Mouse (Mus musculus) hindbrain, embryonic 11.5 days (tissue): ENCODE results near the gene Acvr2a. TPM values are rescaled to one million over a fixed set of nuclear protein-coding genes. Genes with fewer than 3 reads are reported as not detected.

Experiments used
- ATAC-seq: fragments of 200-750 bp; cut with Nextera tagmentation; 2 replicates; pipeline ENCODE4 v1.8.0; 2017; ENCODE audit warnings: mild to moderate bottlenecking, moderate TSS enrichment, moderate library complexity; ENCODE audit not compliant: low FRiP score
- DNase-seq: peaks from one replicate; pipeline ENCODE4 v3.0.0-alpha.2; 2015; ENCODE audit warnings: low spot score
- H3K27ac ChIP-seq: fragments of 300-500 bp; sonication (generic); 2 replicates; pipeline ENCODE4 v1.5.1; 2014; ENCODE audit warnings: mild to moderate bottlenecking, low read depth, low read length
- H3K27me3 ChIP-seq: fragments of 300-500 bp; sonication (generic); 2 replicates; pipeline ENCODE4 v1.6.1; 2014; ENCODE audit warnings: mild to moderate bottlenecking, low read length, moderate library complexity, mixed read lengths; ENCODE audit not compliant: control insufficient read depth, insufficient read depth
- H3K36me3 ChIP-seq: fragments of 300-500 bp; sonication (generic); 2 replicates; pipeline ENCODE4 v1.6.1; 2014; ENCODE audit warnings: mild to moderate bottlenecking, low read length, moderate library complexity, mixed read lengths; ENCODE audit not compliant: control insufficient read depth, insufficient read depth
- H3K4me1 ChIP-seq: fragments of 300-500 bp; sonication (generic); replicated peaks from 2 replicates; pipeline ENCODE4 v1.6.1; 2014; ENCODE audit warnings: low read length, mixed read lengths; ENCODE audit not compliant: control insufficient read depth, insufficient read depth
- H3K4me2 ChIP-seq: fragments of 300-500 bp; sonication (generic); replicated peaks from 2 replicates; pipeline ENCODE4 v1.6.1; 2014; ENCODE audit warnings: mild to moderate bottlenecking, low read depth, low read length
- H3K4me3 ChIP-seq: fragments of 300-500 bp; sonication (generic); 2 replicates; pipeline ENCODE4 v1.5.1; 2014; ENCODE audit warnings: low read depth, low read length
- H3K9ac ChIP-seq: fragments of 300-500 bp; sonication (generic); 2 replicates; pipeline ENCODE4 v1.6.1; 2014; ENCODE audit warnings: low read depth, low read length
- H3K9me3 ChIP-seq: fragments of 300-500 bp; sonication (generic); 2 replicates; pipeline ENCODE4 v1.6.1; 2016; ENCODE audit warnings: low read length; ENCODE audit not compliant: control insufficient read depth
- WGBS: fragments of 180-500 bp; shearing (Covaris S2); extraction: QIAGEN DNeasy Blood & Tissue Kit; methylation state at CpG from one replicate; pipeline ENCODE4 v1.1.7; 2014; 5-methylcytosine and 5-hydroxymethylcytosine counted together
- polyA plus RNA-seq: library from polyadenylated mRNA; unstranded; fragments of >200 nt; fragmentation: Nextera tagmentation; extraction: Ambion mirVana; gene quantifications from 2 replicates; pipeline ENCODE4 v1.2.1, GENCODE M21; 2014

Acvr2a gene
- polyA plus RNA-seq: 42.8 and 47.5 TPM in 2 replicates

DNA sequence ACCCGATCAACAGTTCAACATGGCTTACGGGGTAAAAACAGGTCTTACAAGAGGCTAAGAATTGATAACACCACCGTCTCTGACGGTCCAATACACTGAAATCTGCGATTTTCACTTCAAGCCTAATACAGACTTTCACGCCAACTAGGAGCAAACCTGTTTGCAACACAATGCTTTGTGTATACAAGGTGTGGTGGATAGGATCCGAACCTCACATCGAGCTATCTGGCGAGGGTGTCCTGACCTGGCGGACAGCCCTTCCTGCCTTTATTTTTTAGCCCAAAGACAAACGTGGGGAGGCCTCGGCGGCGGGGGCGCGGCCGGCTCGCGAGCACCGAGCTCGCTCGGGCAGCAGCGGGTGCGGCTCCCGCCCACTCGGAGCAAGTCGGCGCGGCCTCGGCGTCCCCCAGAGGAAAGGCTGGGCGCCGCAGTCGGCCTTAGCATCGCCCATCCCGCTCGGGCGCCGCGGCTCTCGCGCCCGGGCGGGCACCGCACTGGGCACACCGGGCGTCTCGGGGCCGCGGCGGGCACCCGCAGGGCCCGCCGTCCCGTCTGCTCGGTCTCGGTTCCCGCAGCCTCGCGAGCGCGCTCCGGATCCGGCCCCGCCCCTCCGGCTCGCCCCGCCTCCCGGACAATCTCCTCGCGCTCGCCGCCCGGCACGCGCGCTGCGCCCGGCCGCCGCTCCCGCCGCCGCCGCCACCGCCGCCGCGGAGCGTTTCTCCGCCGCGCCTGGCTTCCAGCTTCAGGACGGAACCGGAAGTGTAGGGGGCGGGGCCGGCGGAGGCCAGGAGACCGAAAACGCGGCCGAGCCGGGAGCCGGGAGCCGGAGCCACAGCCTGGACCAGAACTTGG is at the start of gene Acvr2a:
TSS of gene Acvr2a (plus strand) at position 739 of the 852 bp plus-strand sequence.
- WGBS: under 1% methylated on average over 56 of the region's 105 CpGs
- Histone ChIP-seq H3K27me3 (no peaks in the 10 kb centered on the region), H3K4me2 (peak within 1 kb of the TSS; percentile 63), H3K9ac (peak within 1 kb of the TSS; percentile 90), H3K4me1 (no peaks in the 10 kb centered on the region), H3K9me3 (no peaks in the 10 kb centered on the region), H3K36me3 (no peaks in the 10 kb centered on the region), H3K27ac (peak within 1 kb of the TSS; percentile 94), H3K4me3 (peak within 1 kb of the TSS; percentile 82)
- peak; percentile 94 for DNase-seq
- peak; percentile 92 for ATAC-seq

DNA sequence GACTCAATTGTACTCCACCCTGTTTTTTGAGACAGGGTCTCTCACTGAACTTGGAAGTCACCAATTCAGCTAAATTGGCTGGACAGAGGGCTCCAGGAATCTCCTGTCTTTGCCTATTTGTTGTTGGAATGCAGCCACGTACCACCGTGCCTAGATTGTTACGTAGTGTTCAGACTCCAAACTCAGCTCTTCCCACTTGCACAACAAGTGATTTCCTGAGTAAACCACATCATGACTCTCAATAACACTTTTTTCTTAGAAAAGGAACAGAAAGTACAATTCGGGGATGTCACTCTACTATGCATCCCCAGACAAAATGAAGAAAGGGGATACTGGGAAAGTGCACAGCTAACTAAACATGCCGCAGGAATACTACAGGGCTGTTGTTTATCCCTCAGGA is 47.4 kb upstream of the Acvr2a start:
- Histone ChIP-seq H3K36me3 (no peaks in the 10 kb centered on the region), H3K4me3 (no peak overlapping the region), H3K4me2 (no peak overlapping the region), H3K27me3 (no peaks in the 10 kb centered on the region), H3K9me3 (no peaks in the 10 kb centered on the region), H3K4me1 (no peaks in the 10 kb centered on the region), H3K27ac (no peak overlapping the region), H3K9ac (no peak overlapping the region)
- WGBS: 93% methylated on average over 5 of the region's 5 CpGs
- DNase-seq (no peak), ATAC-seq (no peak)

DNA sequence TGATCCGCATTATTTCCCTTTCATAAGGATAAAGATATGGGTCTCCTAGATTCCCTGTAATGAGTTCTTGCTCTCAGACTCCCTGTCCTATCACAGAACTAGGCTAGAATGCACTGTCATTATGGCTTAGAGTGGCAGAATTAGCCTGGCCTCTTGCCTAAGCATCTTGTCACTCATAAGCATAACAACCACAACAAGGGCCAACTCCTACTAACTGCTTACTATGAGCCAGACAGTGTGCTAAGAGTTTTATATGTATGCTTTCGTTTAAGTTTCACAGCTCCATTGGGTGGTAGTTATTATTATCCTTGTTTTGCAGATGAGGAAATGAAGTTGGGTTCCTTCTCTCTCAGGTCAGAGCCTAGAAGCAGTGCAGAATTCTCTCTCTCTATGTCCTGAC is 46.1 kb upstream of the Acvr2a start:
- Histone ChIP-seq H3K9ac (no peak overlapping the region), H3K27ac (no peak overlapping the region), H3K27me3 (no peaks in the 10 kb centered on the region), H3K4me3 (no peak overlapping the region), H3K4me1 (no peaks in the 10 kb centered on the region), H3K9me3 (no peaks in the 10 kb centered on the region), H3K4me2 (no peak overlapping the region), H3K36me3 (no peaks in the 10 kb centered on the region)
- WGBS: 93% methylated on average over 2 of the region's 2 CpGs
- DNase-seq (no peak), ATAC-seq (no peak)

DNA sequence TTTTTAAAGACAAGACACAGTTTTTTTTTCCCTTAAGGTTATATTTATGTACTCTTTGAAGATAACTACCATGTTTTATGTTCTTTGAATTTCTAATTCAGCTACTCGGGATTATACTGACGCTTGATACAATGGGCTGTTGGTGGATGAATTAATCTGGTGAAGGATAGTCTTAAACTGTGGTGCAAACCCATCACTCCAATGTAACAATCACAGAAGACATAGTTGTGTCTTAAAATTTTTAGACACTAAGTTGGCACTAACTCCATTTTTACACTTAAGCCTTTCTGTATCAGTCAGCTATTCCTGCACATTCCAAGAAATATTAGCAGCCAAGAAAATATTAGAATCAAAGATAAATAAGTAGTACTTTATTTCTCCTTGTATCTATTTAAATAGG is 45.7 kb upstream of the Acvr2a start:
- DNase-seq (no peak), ATAC-seq (no peak)
- no peak overlapping the region for H3K4me3 ChIP-seq
- no peaks in the 10 kb centered on the region for H3K27me3 ChIP-seq
- H3K9me3 ChIP-seq: no peaks in the 10 kb centered on the region
- no peak overlapping the region for H3K27ac ChIP-seq
- no peak overlapping the region for H3K4me2 ChIP-seq
- 88% methylated on average over 2 of the region's 2 CpGs for WGBS
- no peak overlapping the region for H3K9ac ChIP-seq
- no peaks in the 10 kb centered on the region for H3K36me3 ChIP-seq
- H3K4me1 ChIP-seq: no peaks in the 10 kb centered on the region

DNA sequence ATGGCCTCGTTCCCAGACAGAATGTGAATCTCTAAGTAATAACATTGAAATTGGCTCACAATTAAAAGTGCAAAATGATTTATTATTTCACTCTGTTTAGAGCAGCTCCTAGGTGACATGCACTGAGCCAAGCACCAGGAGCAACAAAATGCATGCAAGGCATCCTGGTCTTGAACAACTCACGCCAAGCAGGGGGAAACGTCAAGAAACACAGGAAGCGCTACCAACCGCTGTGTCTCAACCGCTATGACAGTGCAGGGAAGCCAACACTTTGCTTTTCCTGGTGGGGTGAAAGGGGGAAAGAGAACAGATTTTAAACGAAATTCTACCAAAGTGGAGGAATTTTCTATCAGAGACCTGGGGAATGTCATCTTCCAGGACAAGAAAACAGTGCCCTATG is 43.8 kb upstream of the Acvr2a start:
- Histone ChIP-seq H3K9me3 (no peaks in the 10 kb centered on the region), H3K36me3 (no peaks in the 10 kb centered on the region), H3K27ac (no peak overlapping the region), H3K27me3 (no peaks in the 10 kb centered on the region), H3K4me3 (no peak overlapping the region), H3K9ac (no peak overlapping the region), H3K4me1 (no peaks in the 10 kb centered on the region), H3K4me2 (no peak overlapping the region)
- ATAC-seq: no peak
- no peak for DNase-seq
- 86% methylated on average over 7 of the region's 7 CpGs for WGBS

DNA sequence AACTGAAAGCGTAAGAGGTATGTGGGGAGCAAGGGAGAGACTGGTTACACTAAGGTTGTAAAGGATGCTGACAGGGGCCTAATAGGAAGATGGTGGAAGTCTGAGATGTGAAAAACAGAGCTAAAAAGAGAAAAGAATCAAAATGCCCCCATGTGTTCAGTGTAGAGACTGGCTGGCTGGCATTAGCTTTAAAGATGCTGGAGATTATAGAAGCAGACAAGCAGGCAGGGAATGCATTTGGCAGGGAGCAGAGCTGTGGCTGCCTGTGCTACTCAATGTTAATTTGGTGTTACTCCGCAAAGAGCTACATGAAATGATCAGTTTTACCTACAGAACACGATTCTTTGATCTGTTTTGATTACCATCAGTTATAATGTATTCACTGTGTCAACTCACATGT is 43.3 kb upstream of the Acvr2a start:
- no peak for ATAC-seq
- Histone ChIP-seq H3K27me3 (no peaks in the 10 kb centered on the region), H3K27ac (no peak overlapping the region), H3K9ac (no peak overlapping the region), H3K4me2 (no peak overlapping the region), H3K4me3 (no peak overlapping the region), H3K9me3 (no peaks in the 10 kb centered on the region), H3K4me1 (no peaks in the 10 kb centered on the region), H3K36me3 (no peaks in the 10 kb centered on the region)
- WGBS: 92% methylated on average over 3 of the region's 3 CpGs
- no peak for DNase-seq

DNA sequence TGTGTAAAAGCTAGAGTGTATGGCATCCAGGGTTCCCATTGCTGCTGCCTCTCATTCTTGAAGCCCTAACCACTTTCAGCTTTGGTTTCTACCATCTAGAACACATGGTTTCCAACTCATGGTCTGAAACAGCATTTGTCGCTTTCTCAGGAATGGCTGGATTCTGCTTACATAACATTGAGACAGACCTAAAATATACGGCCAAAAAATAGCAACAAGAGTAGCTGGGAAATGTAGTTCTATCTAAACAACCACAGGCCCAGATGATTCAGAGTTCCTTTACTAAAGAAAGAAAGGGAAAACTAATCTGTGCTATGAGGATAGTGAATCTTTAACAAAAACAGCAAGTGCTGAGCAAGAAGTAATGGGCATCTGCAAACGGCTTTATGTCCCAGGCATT is 38.6 kb upstream of the Acvr2a start:
- Histone ChIP-seq H3K27me3 (no peaks in the 10 kb centered on the region), H3K9me3 (no peaks in the 10 kb centered on the region), H3K9ac (no peak overlapping the region), H3K36me3 (no peaks in the 10 kb centered on the region), H3K4me2 (no peak overlapping the region), H3K4me3 (no peak overlapping the region), H3K27ac (no peak overlapping the region), H3K4me1 (no peaks in the 10 kb centered on the region)
- WGBS: 92% methylated on average over 3 of the region's 3 CpGs
- no peak for DNase-seq
- ATAC-seq: no peak

DNA sequence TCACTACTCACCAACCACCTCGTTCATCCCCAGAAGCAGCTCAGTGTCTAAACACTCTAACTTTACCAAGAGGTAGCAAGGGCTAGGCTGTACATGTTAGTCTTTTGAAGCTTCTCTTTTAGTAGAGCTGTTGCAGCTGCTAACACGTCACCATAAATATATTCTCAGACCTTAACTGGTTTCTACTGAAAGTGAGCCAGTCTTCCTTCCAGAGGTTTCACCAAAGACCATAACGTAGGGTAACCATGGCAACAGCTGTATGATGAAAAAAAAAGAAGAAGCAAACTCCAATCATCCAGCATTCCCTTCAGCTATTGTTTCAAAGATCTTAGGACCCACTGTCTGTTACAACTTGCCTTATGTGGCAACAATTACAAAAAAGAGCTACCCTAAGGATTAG is 25.0 kb upstream of the Acvr2a start:
- ATAC-seq (no peak), DNase-seq (no peak)
- no peak overlapping the region for H3K9ac ChIP-seq
- no peaks in the 10 kb centered on the region for H3K27me3 ChIP-seq
- no peaks in the 10 kb centered on the region for H3K36me3 ChIP-seq
- no peak overlapping the region for H3K4me2 ChIP-seq
- no peaks in the 10 kb centered on the region for H3K4me1 ChIP-seq
- no peak overlapping the region for H3K27ac ChIP-seq
- WGBS: 75% methylated on average over 3 of the region's 3 CpGs
- H3K4me3 ChIP-seq: no peak overlapping the region
- no peaks in the 10 kb centered on the region for H3K9me3 ChIP-seq
